In the genomic region with DNA sequence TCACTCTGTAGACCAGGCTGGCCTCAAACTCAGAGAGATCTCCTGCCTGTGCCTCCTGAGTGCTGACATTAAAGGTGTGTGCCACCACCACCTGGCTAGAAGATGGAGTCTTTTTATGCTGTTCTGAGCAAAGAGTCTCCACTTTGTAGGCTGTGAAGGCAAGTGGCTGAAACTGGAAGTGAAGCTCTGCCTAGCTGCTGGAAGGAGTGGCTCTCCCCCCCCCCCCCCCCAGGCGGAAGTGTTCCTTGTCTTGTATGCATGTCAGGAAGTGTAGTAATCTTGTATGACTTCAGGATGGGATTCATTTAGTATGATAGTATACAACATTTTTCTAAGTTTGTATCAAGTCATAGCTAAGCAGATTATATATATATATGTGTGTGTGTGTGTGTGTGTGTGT, we compare ENCODE assay signal across 18 mouse cellular contexts. TPM values are rescaled to one million over a fixed set of nuclear protein-coding genes. Genes with fewer than 3 reads are reported as not detected.
DNase-seq lines count a peak whose midpoint lies in the region; ATAC-seq and TF ChIP-seq lines count a peak whose summit lies in the region.
"Had no signal": no experiment of that assay in that cellular context is flagged by ENCODE, and none has a peak within 500 bp of the region (broad histone marks: within the 10 kb centered on the region; RNA-seq: fewer than 3 reads in every experiment).

No protein-coding gene starts in this region.

- no peak overlapping the region for H3K9ac ChIP-seq in liver, embryonic 16.5 days (ENCODE audit: low read depth, low read length)
- H3K9ac ChIP-seq in liver, embryonic 11.5 days (ENCODE audit: low read depth, low read length): no peak overlapping the region
- no peak overlapping the region for H3K9ac ChIP-seq in intestine, postnatal 0 days (ENCODE audit: low read depth, low read length)
- no peak overlapping the region for H3K9ac ChIP-seq in stomach, embryonic 15.5 days
- H3K9ac ChIP-seq: embryonic facial prominence, embryonic 13.5 days; heart, embryonic 12.5 days; limb, embryonic 15.5 days; midbrain, embryonic 15.5 days had no signal

- H3K4me2 ChIP-seq in liver, embryonic 16.5 days (ENCODE audit: low read depth, low read length): no peak overlapping the region
- H3K4me2 ChIP-seq in liver, embryonic 11.5 days: no peak overlapping the region
- H3K4me2 ChIP-seq in intestine, postnatal 0 days (replicated peaks; ENCODE audit: low read depth): 0 out of 2 replicates have a peak overlapping the region, but pooled peaks have one; percentile 6
- H3K4me2 ChIP-seq in stomach, embryonic 15.5 days: peak overlapping the region; percentile 27; the same call in 1 of the 2 replicates
- H3K4me2 ChIP-seq: heart, embryonic 12.5 days; limb, embryonic 15.5 days; midbrain, embryonic 15.5 days had no signal

- no peak for TF ChIP-seq CTCF in intestine, postnatal 0 days (IDR thresholded peaks at IDR 0.05; ENCODE audit: low read depth)

- H3K4me3 ChIP-seq in liver, embryonic 16.5 days (ENCODE audit: low read depth, low read length): no peak overlapping the region
- no peak overlapping the region for H3K4me3 ChIP-seq in liver, embryonic 11.5 days (ENCODE audit: low read depth, low read length)
- H3K4me3 ChIP-seq in intestine, postnatal 0 days (ENCODE audit: low read depth, low read length): no peak overlapping the region
- H3K4me3 ChIP-seq in stomach, embryonic 15.5 days (replicated peaks): no peak overlapping the region
- H3K4me3 ChIP-seq: embryonic facial prominence, embryonic 13.5 days; heart, embryonic 12.5 days; limb, embryonic 15.5 days; midbrain, embryonic 15.5 days had no signal

- WGBS in liver, embryonic 16.5 days (ENCODE audit: insufficient replicate concordance): no CpG with 5 or more reads among the region's 1 CpGs
- WGBS in liver, embryonic 11.5 days: 50% methylated on average over 1 of the region's 1 CpGs
- 50% methylated on average over 1 of the region's 1 CpGs for WGBS in intestine, postnatal 0 days
- WGBS in stomach, embryonic 15.5 days: 67% methylated on average over 1 of the region's 1 CpGs

- no peaks in the 10 kb centered on the region for H3K9me3 ChIP-seq in liver, embryonic 16.5 days (replicated peaks; ENCODE audit: control insufficient read depth, low read length)
- H3K9me3 ChIP-seq in liver, embryonic 11.5 days (ENCODE audit: control insufficient read depth, low read length): no peaks in the 10 kb centered on the region
- H3K9me3 ChIP-seq in intestine, postnatal 0 days (ENCODE audit: control insufficient read depth): no peaks in the 10 kb centered on the region
- H3K9me3 ChIP-seq in stomach, embryonic 15.5 days: no peaks in the 10 kb centered on the region
- H3K9me3 ChIP-seq: embryonic facial prominence, embryonic 13.5 days; heart, embryonic 12.5 days; limb, embryonic 15.5 days; midbrain, embryonic 15.5 days had no signal

- H3K27me3 ChIP-seq in liver, embryonic 16.5 days (ENCODE audit: control insufficient read depth, insufficient read depth, low read depth, low read length): no peaks in the 10 kb centered on the region
- no peaks in the 10 kb centered on the region for H3K27me3 ChIP-seq in liver, embryonic 11.5 days (replicated peaks; ENCODE audit: control insufficient read depth, insufficient read depth, low read length)
- no peaks in the 10 kb centered on the region for H3K27me3 ChIP-seq in intestine, postnatal 0 days (replicated peaks; ENCODE audit: control insufficient read depth, insufficient read depth, low read length)
- no peaks in the 10 kb centered on the region for H3K27me3 ChIP-seq in stomach, embryonic 15.5 days (replicated peaks)
- H3K27me3 ChIP-seq: embryonic facial prominence, embryonic 13.5 days; heart, embryonic 12.5 days; limb, embryonic 15.5 days; midbrain, embryonic 15.5 days had no signal

- H3K4me1 ChIP-seq in liver, embryonic 16.5 days (ENCODE audit: control insufficient read depth, low read depth, low read length): peaks cover 12% of the 10 kb centered on the region
- peaks cover 4% of the 10 kb centered on the region; the same call in 1 of the 2 replicates for H3K4me1 ChIP-seq in liver, embryonic 11.5 days (replicated peaks; ENCODE audit: control insufficient read depth, insufficient read depth, low read length)
- H3K4me1 ChIP-seq in intestine, postnatal 0 days (replicated peaks; ENCODE audit: control insufficient read depth, insufficient read depth, low read length): 0 out of 2 replicates have a peak, but pooled peaks cover 13% of the 10 kb centered on the region
- peaks cover 12% of the 10 kb centered on the region for H3K4me1 ChIP-seq in stomach, embryonic 15.5 days

- no peak for DNase-seq in liver, embryonic 11.5 days (ENCODE audit: low spot score)
- DNase-seq in ZHBTc4 (ENCODE audit: low read depth, low spot score): peak; percentile 15
- no peak for DNase-seq in spleen, postnatal 4 days (ENCODE audit: low spot score in 2 of 2)
- no peak for DNase-seq in right cerebral cortex, postnatal 10 days (ENCODE audit: low spot score in 2 of 2)
- DNase-seq: adrenal gland, postnatal 10 days; cerebellum, postnatal 36 days; gastrocnemius, postnatal 25 days; heart, postnatal 36 days; layer of hippocampus, adult 9-11 months; lung, postnatal 4 days; thymus, adult 2 months had no signal

- no peaks in the 10 kb centered on the region for H3K36me3 ChIP-seq in liver, embryonic 16.5 days (ENCODE audit: control insufficient read depth, insufficient read depth)
- H3K36me3 ChIP-seq in liver, embryonic 11.5 days (ENCODE audit: control insufficient read depth, insufficient read depth, low read length): no peaks in the 10 kb centered on the region; the same call in 1 of the 2 replicates
- H3K36me3 ChIP-seq in intestine, postnatal 0 days (ENCODE audit: control insufficient read depth, insufficient read depth): no peaks in the 10 kb centered on the region; the same call in 1 of the 2 replicates
- H3K36me3 ChIP-seq in stomach, embryonic 15.5 days: no peaks in the 10 kb centered on the region
- H3K36me3 ChIP-seq: embryonic facial prominence, embryonic 13.5 days; heart, embryonic 12.5 days; midbrain, embryonic 15.5 days had no signal

- no peak for ATAC-seq in liver, embryonic 16.5 days (ENCODE audit: low read depth)
- ATAC-seq in liver, embryonic 11.5 days (replicated peaks; ENCODE audit: low FRiP score): no peak
- ATAC-seq in intestine, postnatal 0 days: 0 out of 2 replicates have a peak, but pooled peaks have one; percentile 38
- no peak for ATAC-seq in stomach, embryonic 15.5 days (ENCODE audit: insufficient read depth, low FRiP score, low read depth)
- ATAC-seq: midbrain, embryonic 15.5 days had no signal

- peak overlapping the region; percentile 29; the same call in 1 of the 2 replicates for H3K27ac ChIP-seq in liver, embryonic 16.5 days (ENCODE audit: low read length)
- H3K27ac ChIP-seq in liver, embryonic 11.5 days (ENCODE audit: low read depth, low read length): no peak overlapping the region
- H3K27ac ChIP-seq in intestine, postnatal 0 days (ENCODE audit: low read depth, low read length): no peak overlapping the region
- no peak overlapping the region for H3K27ac ChIP-seq in stomach, embryonic 15.5 days
- H3K27ac ChIP-seq: embryonic facial prominence, embryonic 13.5 days; limb, embryonic 15.5 days; midbrain, embryonic 15.5 days had no signal

RNA-seq across cellular contexts. Expression of gene Tent4b, which starts 29.8 kb away (rescaled TPM):
- 2.5 and 2.7 TPM in 2 replicates for polyA plus RNA-seq in liver, embryonic 16.5 days (2015; fragmentation: Nextera tagmentation; extraction: Ambion mirVana)
- 11.2 and 11.9 TPM in 2 replicates for polyA plus RNA-seq in liver, embryonic 11.5 days (2014; fragmentation: Nextera tagmentation; extraction: Ambion mirVana)
- polyA plus RNA-seq in intestine, postnatal 0 days (2015; fragmentation: Nextera tagmentation; extraction: Ambion mirVana): 5.9 and 6.1 TPM in 2 replicates
- 7.0 and 7.5 TPM in 2 replicates for polyA plus RNA-seq in stomach, embryonic 15.5 days (2015; fragmentation: Nextera tagmentation; extraction: Ambion mirVana)

RNA-seq across cellular contexts. Expression of gene Adcy7, which starts 43.4 kb away (rescaled TPM):
- 18.5 and 19.8 TPM in 2 replicates for polyA plus RNA-seq in liver, embryonic 16.5 days (2015; fragmentation: Nextera tagmentation; extraction: Ambion mirVana)
- polyA plus RNA-seq in liver, embryonic 11.5 days (2014; fragmentation: Nextera tagmentation; extraction: Ambion mirVana): 46.6 and 49.7 TPM in 2 replicates
- 2.3 and 3.4 TPM in 2 replicates for polyA plus RNA-seq in intestine, postnatal 0 days (2015; fragmentation: Nextera tagmentation; extraction: Ambion mirVana)
- polyA plus RNA-seq in stomach, embryonic 15.5 days (2015; fragmentation: Nextera tagmentation; extraction: Ambion mirVana): 6.3 and 7.4 TPM in 2 replicates

Comparison
In these comparisons a context has a peak if more than half of its experiments do, and no peak if none do; other contexts are left out.
1. H3K4me2 ChIP-seq: peak in intestine, postnatal 0 days (single experiment) and stomach, embryonic 15.5 days (single experiment); none in liver, embryonic 16.5 days (single experiment) and liver, embryonic 11.5 days (single experiment).